Mouse (Mus musculus): Measurements from ENCODE around the gene Bub1b.

The Bub1b gene

GRCm38 (mm10) chr2:118597673-118598568 is at the start of gene Bub1b:
TSS of gene Bub1b (plus strand) at chr2:118598211.
- peak; percentile 93 for DNase-seq (ENCODE audit: low spot score)

DNA sequence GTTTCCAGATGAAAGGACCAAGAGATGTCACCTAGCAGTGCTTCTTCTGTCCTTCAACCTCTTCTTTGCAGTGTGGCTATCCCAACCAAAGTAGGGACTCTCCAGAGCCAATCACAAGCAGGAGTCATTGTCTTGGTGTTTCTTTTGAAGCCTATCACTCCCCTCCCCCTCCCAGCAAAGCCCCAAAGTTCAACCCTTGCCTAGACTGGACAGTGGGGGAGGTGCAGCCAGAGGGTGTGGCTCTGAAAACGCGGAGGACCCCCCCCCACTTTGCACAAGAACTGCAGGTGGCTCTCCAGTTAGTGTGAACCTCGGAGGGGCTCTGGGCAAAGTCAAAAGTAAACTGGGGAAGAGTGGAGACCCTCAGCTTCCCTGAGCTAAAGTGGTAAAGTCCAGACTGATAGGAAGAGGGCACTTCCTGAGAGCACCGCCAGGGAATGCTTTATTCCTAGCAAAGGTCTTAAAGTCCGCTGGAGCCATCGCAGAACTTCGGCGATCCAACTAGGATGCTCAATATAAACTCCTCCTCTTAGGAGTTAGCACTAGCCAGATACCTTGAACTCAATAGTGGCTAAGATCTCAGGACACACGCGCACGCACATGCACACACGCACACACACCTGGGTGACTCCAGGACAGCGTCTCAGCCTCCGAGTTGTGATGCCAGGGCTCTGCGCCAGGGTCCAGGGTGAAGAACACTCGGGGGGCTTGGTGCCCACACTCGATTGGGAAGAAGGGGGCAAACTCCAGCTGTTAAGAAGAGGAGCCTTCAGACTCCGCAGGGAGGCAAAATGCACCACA is 49.4 kb upstream of the Bub1b start:
- DNase-seq (ENCODE audit: low spot score), result no peak

DNA sequence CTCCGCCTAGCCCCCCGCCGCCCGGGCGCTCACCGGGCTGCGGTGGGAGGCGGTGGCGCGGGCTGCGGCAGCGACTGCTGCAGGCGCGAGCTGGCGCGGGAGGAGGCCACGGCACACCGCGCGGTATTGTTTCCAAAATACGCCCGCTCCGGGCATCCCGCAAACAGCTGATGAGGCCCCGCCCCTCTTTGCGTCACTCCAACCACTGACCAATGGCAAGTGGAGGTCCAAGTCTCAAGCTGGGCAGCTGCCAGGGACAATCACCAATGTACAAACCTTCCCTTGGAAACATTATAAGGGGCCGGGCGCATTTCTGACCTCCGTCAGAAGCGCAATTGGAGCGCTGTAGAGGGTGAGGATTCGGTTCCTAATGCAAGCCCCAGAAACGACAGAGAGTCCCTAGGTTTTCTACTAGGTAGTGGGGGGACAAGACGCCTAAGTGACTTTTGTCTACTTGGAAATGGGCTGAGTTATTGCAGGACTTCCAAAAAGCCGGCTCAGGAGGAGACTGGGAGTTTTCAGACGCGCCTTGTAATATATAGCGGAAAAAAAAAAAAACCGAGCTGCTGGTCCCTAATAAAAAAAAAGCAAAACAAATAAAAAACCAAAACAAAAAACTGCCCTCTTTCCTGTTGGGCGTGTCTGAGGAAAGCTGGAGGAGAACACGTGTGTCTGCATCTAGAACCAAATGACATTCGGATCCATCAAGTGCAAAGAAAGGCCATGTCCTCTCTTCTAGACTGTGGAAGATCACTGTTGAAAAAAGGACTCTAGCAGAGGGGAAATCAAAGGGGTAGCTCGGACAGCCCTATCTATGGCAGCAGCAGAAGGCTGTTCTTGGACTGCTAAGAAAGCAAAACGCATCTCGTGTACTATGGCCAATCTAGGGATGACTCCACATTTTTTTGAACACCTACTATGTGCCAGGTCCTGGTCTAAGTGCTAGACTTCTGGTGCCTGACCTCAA is 48.2 kb upstream of the Bub1b start, which contains the start of gene Bmf:
Gene Bmf, minus strand, starts transcription at position 181 of the 967 bp plus-strand sequence.
- DNase-seq (ENCODE audit: low spot score), result peak; percentile 99

DNA sequence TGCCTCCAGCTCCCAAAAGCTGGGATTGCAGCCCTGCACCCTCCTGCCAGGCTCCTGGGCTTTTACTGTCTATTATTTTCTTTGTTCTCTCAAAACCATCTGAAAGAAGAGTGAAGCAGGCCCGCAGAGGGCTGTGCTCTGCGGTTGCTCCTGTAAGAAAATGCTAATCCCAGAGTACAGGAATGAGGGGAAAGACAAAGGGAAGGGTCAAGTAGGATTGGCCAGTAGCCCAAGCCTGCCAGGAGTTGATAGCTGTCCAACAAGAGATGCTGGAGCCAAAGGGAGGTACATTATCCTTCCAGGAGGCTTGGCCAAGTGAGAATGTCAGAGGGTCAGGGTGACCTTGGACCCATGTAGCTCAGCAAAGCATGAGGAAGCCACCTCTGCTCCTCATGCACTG is 46.4 kb upstream of the Bub1b start:
- DNase-seq (ENCODE audit: low spot score), result no peak

DNA sequence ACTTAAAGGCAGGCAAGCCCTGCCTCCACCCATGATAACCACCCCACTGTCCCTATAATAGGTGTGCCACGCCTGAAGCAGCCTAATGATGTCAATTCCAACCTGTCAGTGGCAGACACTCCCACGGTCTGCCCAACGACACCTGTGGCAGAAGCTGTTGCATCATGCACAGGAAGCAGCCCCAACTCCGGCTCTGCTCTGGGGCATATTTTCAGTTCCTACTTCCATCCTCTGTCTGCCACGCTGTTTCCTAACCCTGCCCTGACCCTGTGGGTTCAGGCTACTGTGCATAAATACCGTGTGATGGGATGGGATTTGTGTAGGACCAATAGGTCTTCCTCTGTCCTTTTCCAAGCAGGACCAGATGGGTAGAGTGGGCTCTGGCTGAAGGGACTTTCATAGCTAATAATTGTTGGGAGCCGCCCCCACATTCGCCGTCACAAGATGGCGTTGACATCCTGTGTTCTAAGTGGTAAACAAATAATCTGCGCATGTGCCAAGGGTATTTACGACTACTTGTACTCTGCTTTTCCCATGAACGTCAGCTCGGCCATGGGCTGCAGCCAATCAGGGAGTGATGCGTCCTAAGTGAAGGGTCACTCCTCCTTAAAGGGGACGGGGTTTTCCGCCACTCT is 43.5 kb upstream of the Bub1b start:
- peak; percentile 55 for DNase-seq (ENCODE audit: low spot score)

- DNase-seq (ENCODE audit: low spot score), result no peak
Measured at GRCm38 (mm10) chr2:118558426-118558825, 39.6 kb upstream of the Bub1b start.

DNA sequence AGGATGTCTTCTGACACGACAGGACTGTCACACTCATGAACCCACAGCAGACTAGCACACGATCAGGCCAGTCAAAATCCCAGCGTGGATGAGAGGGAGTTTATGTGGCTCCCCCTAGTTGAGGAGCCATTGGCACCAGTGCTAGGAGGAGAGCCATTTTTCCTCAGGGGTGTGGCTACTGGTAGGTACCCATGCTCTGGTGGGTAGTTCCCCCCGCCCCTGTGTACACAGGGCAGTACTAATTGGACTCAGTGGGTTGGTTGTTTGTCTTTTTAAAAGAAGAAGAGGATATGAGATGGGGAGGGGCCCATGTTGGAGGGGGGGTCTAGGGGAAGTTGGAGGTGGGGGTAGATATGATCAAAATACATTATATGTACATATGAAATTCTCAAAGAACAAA is 36.0 kb upstream of the Bub1b start:
- no peak for DNase-seq (ENCODE audit: low spot score)

GRCm38 (mm10) chr2:118562431-118562830 is 35.6 kb upstream of the Bub1b start:
- DNase-seq (ENCODE audit: low spot score), result no peak

DNA sequence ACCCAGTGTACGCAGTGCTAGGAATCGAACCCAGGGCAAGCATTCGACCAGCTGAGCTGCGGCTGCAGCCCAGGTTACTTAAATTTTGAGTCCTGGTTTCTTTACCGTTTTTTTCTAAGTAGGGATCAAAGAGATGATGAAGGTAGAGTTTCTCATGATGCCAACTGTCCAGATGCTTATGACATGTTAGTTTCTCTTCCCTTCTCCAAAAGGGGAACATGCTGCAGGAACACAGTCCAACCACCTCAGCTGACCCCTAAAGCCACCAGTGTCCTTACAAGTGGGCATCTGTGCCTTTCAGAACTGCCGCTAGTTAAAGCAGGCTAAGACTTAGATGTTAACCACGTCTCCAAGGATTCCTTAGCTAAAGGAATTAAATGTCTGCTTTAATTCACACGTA is 30.8 kb upstream of the Bub1b start:
- peak; percentile 19 for DNase-seq (ENCODE audit: low spot score)

- DNase-seq (ENCODE audit: low spot score), result peak; percentile 15
Measured at GRCm38 (mm10) chr2:118570939-118571338, 27.1 kb upstream of the Bub1b start.

DNA sequence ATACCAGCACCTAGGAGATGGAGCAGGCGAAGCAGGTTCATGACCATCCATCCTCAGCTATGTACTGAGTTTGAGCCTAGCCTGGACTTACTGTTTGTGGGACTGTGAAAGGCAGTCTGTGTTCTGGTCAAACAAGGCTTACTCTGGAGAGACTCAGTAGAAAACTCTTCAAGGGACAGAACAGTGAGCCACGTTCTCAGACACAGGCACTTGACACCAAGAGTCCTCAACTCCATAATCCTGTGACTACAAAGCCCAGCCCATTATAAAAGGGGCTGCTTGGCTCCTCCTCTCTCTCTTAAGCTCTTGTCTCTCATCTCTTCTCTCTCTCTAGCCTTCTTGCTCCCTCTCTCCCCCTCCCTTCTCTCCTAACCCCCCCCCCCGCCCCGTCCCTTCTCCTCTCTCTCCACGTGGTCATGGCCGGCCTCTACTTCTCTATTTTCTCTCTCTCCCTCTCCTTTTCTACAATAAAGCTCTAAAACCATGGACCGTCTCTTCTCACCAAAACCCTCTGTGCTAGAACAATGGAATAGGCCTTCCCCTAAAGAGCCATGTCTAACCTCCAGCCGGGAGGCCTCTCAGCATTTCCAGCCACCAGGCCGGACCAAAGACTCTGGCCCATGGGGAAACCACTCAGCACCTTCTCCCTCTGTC is 25.7 kb upstream of the Bub1b start:
- DNase-seq (ENCODE audit: low spot score), result peak; percentile 21

GRCm38 (mm10) chr2:118573135-118573534 is 24.9 kb upstream of the Bub1b start:
- DNase-seq (ENCODE audit: low spot score), result no peak

- DNase-seq (ENCODE audit: low spot score), result peak; percentile 66
Measured at GRCm38 (mm10) chr2:118586013-118586412, 12.0 kb upstream of the Bub1b start.

- DNase-seq (ENCODE audit: low spot score), result no peak
Measured at GRCm38 (mm10) chr2:118587686-118588085, 10.3 kb upstream of the Bub1b start.

DNA sequence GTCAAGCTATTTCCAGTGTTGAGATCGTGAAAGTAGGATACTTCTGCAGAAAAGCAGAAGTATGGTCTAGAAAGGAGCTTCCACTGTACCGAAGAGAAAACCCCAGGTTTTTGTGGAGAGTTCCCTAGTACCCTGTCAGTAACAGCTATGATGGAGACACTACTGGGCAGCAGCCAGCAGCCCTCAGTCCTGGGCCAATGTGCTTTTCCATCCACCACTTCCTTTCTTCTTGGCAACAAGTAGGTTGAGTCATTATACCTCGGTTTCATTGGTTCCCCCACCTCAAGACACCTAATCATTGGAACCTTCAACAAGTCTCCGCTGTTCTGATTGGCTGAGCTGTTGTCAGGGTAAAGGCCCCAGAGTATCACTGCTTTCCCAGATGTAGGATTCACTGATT is 6.9 kb upstream of the Bub1b start:
- no peak for DNase-seq (ENCODE audit: low spot score)

DNA sequence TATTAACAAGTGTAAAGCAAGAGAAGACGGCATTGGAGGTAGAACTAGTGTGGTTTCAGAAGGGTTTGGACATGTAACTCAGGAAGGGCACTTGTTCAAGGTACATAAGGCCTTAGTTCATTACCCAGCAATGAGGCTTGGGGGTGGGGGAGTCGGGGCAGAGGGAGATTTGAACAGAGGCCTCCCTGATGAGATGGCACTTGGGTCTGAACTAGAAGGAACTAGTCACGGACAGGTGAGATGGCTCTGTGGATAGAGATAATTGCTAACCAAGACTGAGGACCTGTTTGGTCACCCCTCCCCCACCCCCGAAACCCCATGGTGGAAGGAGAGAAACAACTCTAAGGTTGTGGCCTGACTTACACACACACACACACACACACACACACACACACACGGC is 1.1 kb downstream of the Bub1b start:
- DNase-seq (ENCODE audit: low spot score), result no peak

DNA sequence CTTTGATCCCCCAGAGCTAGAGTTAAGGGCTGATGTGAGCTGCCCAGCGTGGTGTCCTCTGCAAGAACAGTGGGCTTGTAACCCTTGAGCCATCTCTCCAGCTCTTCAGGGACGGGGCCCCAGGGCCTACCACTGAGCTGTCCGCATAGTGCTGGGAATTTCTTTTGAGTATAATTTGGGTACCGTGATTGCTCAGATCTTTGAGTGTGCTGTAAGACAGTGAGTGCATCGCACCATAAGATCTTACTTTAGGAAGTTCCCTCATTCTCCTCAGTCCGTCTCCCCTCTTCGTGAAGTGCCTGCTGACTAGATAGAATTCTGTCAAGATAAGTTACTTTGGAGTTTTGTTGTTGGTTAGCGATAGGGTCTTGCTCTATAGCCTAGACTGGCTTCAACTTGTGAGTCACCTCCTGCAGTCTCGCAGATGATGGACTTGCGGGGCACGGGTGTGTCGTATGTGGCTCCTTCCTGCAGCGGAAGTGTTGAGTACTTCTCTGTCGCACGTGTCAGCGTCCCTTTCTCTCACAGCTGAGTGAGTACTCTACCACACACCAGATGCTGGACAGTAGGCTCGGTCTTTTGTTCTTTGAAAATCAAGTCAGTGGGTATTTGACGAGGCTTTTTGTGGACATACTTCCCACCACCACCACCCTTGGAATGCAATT is 3.7 kb downstream of the Bub1b start:
- DNase-seq (ENCODE audit: low spot score), result no peak

GRCm38 (mm10) chr2:118604091-118604490 is 6.1 kb downstream of the Bub1b start:
- DNase-seq (ENCODE audit: low spot score), result no peak

- DNase-seq (ENCODE audit: low spot score), result peak; percentile 32
Measured at GRCm38 (mm10) chr2:118606032-118606431, 8.0 kb downstream of the Bub1b start.

GRCm38 (mm10) chr2:118606976-118607375 is 9.0 kb downstream of the Bub1b start:
- DNase-seq (ENCODE audit: low spot score), result no peak
